Mouse (Mus musculus): Measurements from ENCODE around the gene Rfx4. TPM values are rescaled to one million over a fixed set of nuclear protein-coding genes. Genes with fewer than 3 reads are reported as not detected.
A peak's percentile ranks its signal among the peaks of the same experiment; 100 is the strongest.

The Rfx4 gene
- total and polyA plus RNA-seq, 2 experiments: 1.8 to 5.1 TPM

DNA sequence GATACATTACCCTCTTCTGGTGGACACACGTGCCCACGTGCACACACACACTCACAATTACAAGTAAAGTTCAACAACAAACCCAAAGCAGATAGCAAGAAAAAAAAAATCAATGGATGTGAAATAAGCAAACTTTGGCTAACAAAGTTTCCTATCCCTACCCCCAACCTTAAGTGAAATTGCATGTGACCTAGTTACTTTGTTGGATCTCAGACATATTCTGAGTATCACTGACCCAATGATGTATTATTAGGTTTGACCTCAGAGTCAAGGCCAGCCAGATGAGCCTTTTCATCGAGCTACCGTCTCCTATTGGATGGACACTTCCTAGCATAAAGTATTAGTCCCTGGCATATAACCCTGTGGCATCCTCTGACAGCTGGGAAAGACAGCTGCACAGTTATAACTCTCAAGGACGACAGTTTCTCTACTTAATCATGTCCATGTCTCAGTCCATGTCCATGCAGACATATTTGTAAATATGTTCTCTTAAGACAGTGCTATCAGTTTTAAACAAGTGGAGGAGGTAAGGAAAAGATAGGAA, 129.6 kb downstream of the Rfx4 start:
- no peak for TF ChIP-seq POLR2A (IDR thresholded peaks at IDR 0.05; ENCODE audit: extremely low read depth, insufficient read depth, low read length)
- no peak for TF ChIP-seq CTCF (IDR thresholded peaks at IDR 0.05; ENCODE audit: low read depth, low read length)
- Histone ChIP-seq H3K27ac (replicated peaks; ENCODE audit: insufficient read depth, low read depth, low read length) (peak overlapping the region; percentile 85), H3K36me3 (ENCODE audit: control insufficient read depth, insufficient read depth, low read length) (no peaks in the 10 kb centered on the region), H3K27me3 (ENCODE audit: control insufficient read depth, insufficient read depth, low read length) (no peaks in the 10 kb centered on the region), H3K79me2 (ENCODE audit: control insufficient read depth, insufficient read depth, low read length) (no peaks in the 10 kb centered on the region), H3K4me1 (ENCODE audit: control insufficient read depth, insufficient read depth, low read length) (peaks cover 7% of the 10 kb centered on the region), H3K9ac (ENCODE audit: low read depth, low read length) (peak overlapping the region; percentile 49; the same call in 1 of the 2 replicates), H3K4me3 (ENCODE audit: insufficient read depth, low read depth, low read length) (no peak overlapping the region)
- WGBS: 15% methylated on average over 5 of the region's 5 CpGs
- peak; percentile 92 for DNase-seq (ENCODE audit: extremely low read depth, low read depth, low spot score)

DNA sequence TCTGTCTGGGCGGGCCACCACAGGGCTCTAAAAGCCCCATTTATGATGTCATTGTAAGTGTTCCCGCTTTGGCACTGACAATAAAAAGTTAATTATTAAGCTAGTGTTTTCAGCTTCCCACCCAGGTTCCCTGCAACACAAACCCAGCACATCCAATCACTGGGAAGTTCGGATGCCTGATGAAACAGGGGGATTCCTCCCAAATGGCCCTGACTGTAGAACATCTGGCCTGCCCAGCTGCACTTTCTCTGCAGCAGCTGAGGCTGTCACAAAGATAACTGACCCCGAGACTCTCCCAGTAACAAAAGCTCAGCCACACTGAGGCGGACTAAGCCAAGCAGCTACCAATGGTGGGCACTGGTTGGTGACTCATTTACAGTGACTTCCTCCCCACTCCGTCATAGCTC, 130.4 kb downstream of the Rfx4 start:
- Histone ChIP-seq H3K27ac (replicated peaks; ENCODE audit: insufficient read depth, low read depth, low read length) (peak overlapping the region; percentile 85), H3K36me3 (ENCODE audit: control insufficient read depth, insufficient read depth, low read length) (no peaks in the 10 kb centered on the region), H3K79me2 (ENCODE audit: control insufficient read depth, insufficient read depth, low read length) (no peaks in the 10 kb centered on the region), H3K9ac (ENCODE audit: low read depth, low read length) (peak overlapping the region; percentile 5; the same call in 1 of the 2 replicates), H3K27me3 (ENCODE audit: control insufficient read depth, insufficient read depth, low read length) (no peaks in the 10 kb centered on the region), H3K4me1 (ENCODE audit: control insufficient read depth, insufficient read depth, low read length) (peaks cover 7% of the 10 kb centered on the region), H3K4me3 (ENCODE audit: insufficient read depth, low read depth, low read length) (no peak overlapping the region)
- 5% methylated on average over 6 of the region's 6 CpGs for WGBS
- TF ChIP-seq CTCF (IDR thresholded peaks at IDR 0.05; ENCODE audit: low read depth, low read length) (no peak), POLR2A (IDR thresholded peaks at IDR 0.05; ENCODE audit: extremely low read depth, insufficient read depth, low read length) (no peak)
- peak; percentile 94 for DNase-seq (ENCODE audit: extremely low read depth, low read depth, low spot score)

DNA sequence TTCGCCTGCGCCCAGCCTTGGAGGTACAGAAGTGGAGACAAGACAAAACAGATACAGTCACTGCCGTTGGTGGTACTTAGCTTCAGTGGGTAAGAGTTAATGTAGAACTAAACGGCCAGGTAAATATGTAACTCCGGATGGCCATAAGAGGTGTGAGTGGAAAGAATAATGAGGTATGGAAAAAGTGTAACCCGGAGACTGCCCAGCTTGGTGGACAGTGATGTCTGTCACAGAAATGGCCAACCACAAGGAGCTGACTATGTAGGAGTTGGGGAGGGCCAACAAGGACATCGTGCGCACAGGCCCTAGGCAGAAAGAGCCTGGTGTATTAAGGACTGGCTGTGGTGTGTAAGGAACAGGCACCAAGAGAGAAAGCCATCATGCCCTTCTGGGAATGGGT, 130.9 kb downstream of the Rfx4 start:
- no peaks in the 10 kb centered on the region for H3K27me3 ChIP-seq (ENCODE audit: control insufficient read depth, insufficient read depth, low read length)

DNA sequence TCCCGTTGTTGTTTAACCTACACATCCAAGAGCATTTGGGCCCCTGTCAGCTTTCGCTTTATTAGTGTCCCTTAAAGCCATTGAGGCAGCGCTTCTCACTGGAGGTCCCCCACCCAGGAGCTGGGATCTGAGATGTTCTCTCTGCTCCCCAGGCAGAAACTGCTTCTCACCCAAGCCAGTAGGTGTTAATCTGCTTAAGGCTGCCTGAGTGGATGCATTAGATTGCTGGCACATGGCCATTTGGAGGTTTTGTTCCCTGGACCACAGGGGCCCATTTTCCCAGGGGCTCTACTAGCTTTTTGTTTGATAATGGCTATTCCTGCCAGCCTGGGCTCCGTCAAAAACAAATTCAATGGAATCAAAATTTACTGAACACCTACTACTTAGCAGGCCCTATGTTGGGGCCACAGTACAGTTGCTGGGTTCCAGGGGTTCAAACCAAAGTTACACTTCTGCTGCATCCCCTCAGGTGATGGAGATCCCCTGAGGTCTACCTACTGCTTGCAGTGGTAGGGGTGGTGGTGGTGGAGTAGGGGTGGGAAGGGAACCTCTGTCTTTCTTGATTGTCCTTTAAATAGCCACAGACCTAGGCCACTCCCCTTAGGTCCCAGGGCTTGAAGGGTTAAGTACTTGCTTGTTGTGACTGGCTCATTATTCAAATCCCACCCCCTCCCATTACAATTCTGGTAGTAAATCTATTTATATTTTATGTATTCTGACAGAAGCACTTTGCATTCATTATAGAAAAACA, 133.4 kb downstream of the Rfx4 start:
- H3K79me2 ChIP-seq (ENCODE audit: control insufficient read depth, insufficient read depth, low read length): no peaks in the 10 kb centered on the region
- H3K4me3 ChIP-seq (ENCODE audit: insufficient read depth, low read depth, low read length): no peak overlapping the region
- WGBS: 85% methylated on average over 4 of the region's 4 CpGs
- TF ChIP-seq POLR2A (IDR thresholded peaks at IDR 0.05; ENCODE audit: extremely low read depth, insufficient read depth, low read length) (no peak), CTCF (IDR thresholded peaks at IDR 0.05; ENCODE audit: low read depth, low read length) (no peak)
- no peak overlapping the region for H3K9ac ChIP-seq (ENCODE audit: low read depth, low read length)
- no peak overlapping the region for H3K27ac ChIP-seq (replicated peaks; ENCODE audit: insufficient read depth, low read depth, low read length)
- no peak for DNase-seq (ENCODE audit: extremely low read depth, low read depth, low spot score)
- H3K27me3 ChIP-seq (ENCODE audit: control insufficient read depth, insufficient read depth, low read length): no peaks in the 10 kb centered on the region
- no peaks in the 10 kb centered on the region for H3K36me3 ChIP-seq (ENCODE audit: control insufficient read depth, insufficient read depth, low read length)
- peaks cover 7% of the 10 kb centered on the region for H3K4me1 ChIP-seq (ENCODE audit: control insufficient read depth, insufficient read depth, low read length)

More for the DNA sequence above, 130.9 kb downstream of the Rfx4 start:
- WGBS: 52% methylated on average over 8 of the region's 8 CpGs
- H3K36me3 ChIP-seq (ENCODE audit: control insufficient read depth, insufficient read depth, low read length): no peaks in the 10 kb centered on the region
- no peak overlapping the region for H3K4me3 ChIP-seq (ENCODE audit: insufficient read depth, low read depth, low read length)
- no peaks in the 10 kb centered on the region for H3K79me2 ChIP-seq (ENCODE audit: control insufficient read depth, insufficient read depth, low read length)
- H3K4me1 ChIP-seq (ENCODE audit: control insufficient read depth, insufficient read depth, low read length): peaks cover 7% of the 10 kb centered on the region
- H3K27ac ChIP-seq (replicated peaks; ENCODE audit: insufficient read depth, low read depth, low read length): peak overlapping the region; percentile 20
- no peak for DNase-seq (ENCODE audit: extremely low read depth, low read depth, low spot score)
- TF ChIP-seq POLR2A (IDR thresholded peaks at IDR 0.05; ENCODE audit: extremely low read depth, insufficient read depth, low read length) (no peak), CTCF (IDR thresholded peaks at IDR 0.05; ENCODE audit: low read depth, low read length) (no peak)
- no peak overlapping the region for H3K9ac ChIP-seq (ENCODE audit: low read depth, low read length)

DNA sequence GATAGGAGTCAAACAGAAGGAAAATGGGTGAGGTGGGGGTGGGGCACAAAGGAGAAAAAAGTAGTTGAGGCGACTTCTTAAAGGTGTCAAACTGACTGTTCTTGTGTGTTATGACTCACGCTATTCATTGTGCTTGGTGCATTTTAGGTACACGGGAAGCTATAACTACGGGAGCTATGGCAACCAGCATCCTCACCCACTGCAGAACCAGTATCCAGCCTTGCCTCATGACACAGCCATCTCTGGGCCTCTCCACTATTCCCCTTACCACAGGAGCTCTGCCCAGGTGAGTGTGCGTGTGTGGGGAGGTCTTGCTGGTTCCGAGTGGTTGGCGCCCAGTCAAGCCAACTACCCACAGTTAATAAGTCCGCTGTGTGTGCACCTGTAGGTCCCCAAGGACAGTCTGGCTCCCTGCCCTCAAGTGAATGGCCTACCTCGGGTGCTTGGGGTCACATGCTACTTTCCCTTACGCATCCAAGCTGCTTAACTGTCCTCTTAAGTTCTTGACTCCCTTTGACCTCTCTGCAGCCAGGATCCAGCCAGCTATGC, 140.0 kb downstream of the Rfx4 start:
- TF ChIP-seq CTCF (IDR thresholded peaks at IDR 0.05; ENCODE audit: low read depth, low read length) (no peak), POLR2A (IDR thresholded peaks at IDR 0.05; ENCODE audit: extremely low read depth, insufficient read depth, low read length) (no peak)
- Histone ChIP-seq H3K9ac (ENCODE audit: low read depth, low read length) (no peak overlapping the region), H3K4me1 (ENCODE audit: control insufficient read depth, insufficient read depth, low read length) (no peaks in the 10 kb centered on the region; the same call in 1 of the 2 replicates), H3K27ac (replicated peaks; ENCODE audit: insufficient read depth, low read depth, low read length) (no peak overlapping the region), H3K27me3 (ENCODE audit: control insufficient read depth, insufficient read depth, low read length) (no peaks in the 10 kb centered on the region), H3K36me3 (ENCODE audit: control insufficient read depth, insufficient read depth, low read length) (no peaks in the 10 kb centered on the region), H3K79me2 (ENCODE audit: control insufficient read depth, insufficient read depth, low read length) (no peaks in the 10 kb centered on the region), H3K4me3 (ENCODE audit: insufficient read depth, low read depth, low read length) (no peak overlapping the region)
- no peak for DNase-seq (ENCODE audit: extremely low read depth, low read depth, low spot score)
- 94% methylated on average over 10 of the region's 10 CpGs for WGBS

Measured in liver, adult 2 months (tissue).